Mouse (Mus musculus) liver, embryonic 13.5 days (tissue): ENCODE data around the gene Bcat1. TPM values are rescaled to one million over a fixed set of nuclear protein-coding genes. Genes with fewer than 3 reads are reported as not detected.
A peak's percentile ranks its signal among the peaks of the same experiment; 100 is the strongest.
"Not testable (repeated sequence)": the region's sequence is repeated elsewhere in the genome, so short reads cannot be mapped to it uniquely, and the experiment has no call there.

Experiments used
- ATAC-seq: fragments of 200-750 bp; cut with Nextera tagmentation; 2 replicates; pipeline ENCODE4 v1.8.0; 2017; ENCODE audit warnings: low read depth, mild to moderate bottlenecking, moderate number of reproducible peaks, moderate library complexity
- DNase-seq: peaks from one replicate; pipeline ENCODE4 v3.0.0; 2022
- H3K27ac ChIP-seq: fragments of 300-500 bp; sonication (generic); 2 replicates; pipeline ENCODE4 v1.5.1; 2015; ENCODE audit warnings: moderate library complexity, mild to moderate bottlenecking, inconsistent platforms
- H3K27me3 ChIP-seq: fragments of 300-500 bp; sonication (generic); 2 replicates; pipeline ENCODE4 v1.6.1; 2015; ENCODE audit warnings: mild to moderate bottlenecking, inconsistent platforms
- H3K36me3 ChIP-seq: fragments of 300-500 bp; sonication (generic); 2 replicates; pipeline ENCODE4 v1.6.1; 2015; ENCODE audit warnings: mild to moderate bottlenecking, inconsistent platforms
- H3K4me1 ChIP-seq: fragments of 300-500 bp; sonication (generic); replicated peaks from 2 replicates; pipeline ENCODE4 v1.6.1; 2015; ENCODE audit warnings: inconsistent platforms
- H3K4me2 ChIP-seq: fragments of 300-500 bp; sonication (generic); 2 replicates; pipeline ENCODE4 v1.6.1; 2015; ENCODE audit warnings: inconsistent platforms, mild to moderate bottlenecking, moderate library complexity
- H3K4me3 ChIP-seq: fragments of 300-500 bp; sonication (generic); replicated peaks from 2 replicates; pipeline ENCODE4 v1.5.1; 2015; ENCODE audit warnings: mild to moderate bottlenecking, inconsistent platforms
- H3K9ac ChIP-seq: fragments of 300-500 bp; sonication (generic); 2 replicates; pipeline ENCODE4 v1.6.1; 2015; ENCODE audit warnings: mild to moderate bottlenecking, inconsistent platforms
- H3K9me3 ChIP-seq: fragments of 300-500 bp; sonication (generic); replicated peaks from 2 replicates; pipeline ENCODE4 v1.6.1; 2016; ENCODE audit warnings: inconsistent platforms
- WGBS: fragments of 180-500 bp; shearing (Covaris S2); methylation state at CpG from one replicate; pipeline ENCODE4 v1.1.7; 2015; ENCODE audit not compliant: insufficient replicate concordance; 5-methylcytosine and 5-hydroxymethylcytosine counted together
- polyA plus RNA-seq: library from polyadenylated mRNA; unstranded; fragments of >200 nt; fragmentation: Nextera tagmentation; extraction: Ambion mirVana; gene quantifications from 2 replicates; pipeline ENCODE4 v1.2.1, GENCODE M21; 2015

The Bcat1 gene
- polyA plus RNA-seq, 1 experiment from 2014 or later: 0.65 TPM

DNA sequence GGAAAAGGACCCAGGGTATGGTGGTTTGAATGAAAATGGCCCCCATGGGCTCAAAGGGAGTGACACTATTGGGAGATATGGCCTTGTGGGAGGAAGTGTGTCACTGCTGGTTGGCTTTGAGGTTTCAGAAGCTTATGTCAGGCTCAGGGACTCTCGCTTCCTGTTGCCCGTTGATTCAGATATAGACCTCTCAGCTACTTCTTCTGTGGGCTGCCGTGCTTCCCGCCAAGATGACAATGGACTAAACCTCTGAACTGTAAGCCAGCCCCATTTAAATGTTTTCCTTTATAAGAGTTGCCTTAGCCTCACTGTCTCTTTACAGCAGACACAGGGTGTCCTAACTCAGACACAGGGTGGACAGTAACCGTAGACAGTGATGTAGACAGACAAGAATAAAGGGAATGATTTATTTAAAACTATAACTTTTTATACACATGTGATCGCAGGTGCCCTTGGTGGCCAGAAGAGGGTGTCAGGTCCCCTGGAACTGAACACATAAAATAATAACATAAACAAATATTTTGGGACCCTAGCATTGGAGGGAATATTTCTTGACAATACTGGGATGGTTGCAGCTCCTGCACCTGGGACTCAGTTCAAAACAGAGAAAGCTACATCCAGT, 39.6 kb upstream of the Bcat1 start, which contains the start of gene Lrmp:
TSS of gene Lrmp (plus strand) at position 178 of the 622 bp plus-strand sequence.
- WGBS: 36% methylated on average over 6 of the region's 6 CpGs
- Histone ChIP-seq H3K27ac (peak within 1 kb of the TSS; percentile 59), H3K4me3 (no peak within 1 kb of the TSS), H3K9ac (no peak within 1 kb of the TSS; the same call in 1 of the 2 replicates), H3K36me3 (no peaks in the 10 kb centered on the region), H3K4me1 (peaks cover 19% of the 10 kb centered on the region), H3K4me2 (no peak within 1 kb of the TSS), H3K27me3 (no peaks in the 10 kb centered on the region), H3K9me3 (no peaks in the 10 kb centered on the region)
- no peak for DNase-seq
- peak; percentile 40 for ATAC-seq

GRCm38 (mm10) chr6:145114561-145114960, 38.6 kb upstream of the Bcat1 start:
- Histone ChIP-seq H3K9me3 (no peaks in the 10 kb centered on the region), H3K36me3 (no peaks in the 10 kb centered on the region), H3K4me2 (no peak overlapping the region), H3K27ac (no peak overlapping the region), H3K9ac (no peak overlapping the region), H3K27me3 (no peaks in the 10 kb centered on the region), H3K4me3 (no peak overlapping the region), H3K4me1 (peaks cover 11% of the 10 kb centered on the region)
- 50% methylated on average over 2 of the region's 2 CpGs for WGBS
- no peak for DNase-seq
- no peak for ATAC-seq

DNA sequence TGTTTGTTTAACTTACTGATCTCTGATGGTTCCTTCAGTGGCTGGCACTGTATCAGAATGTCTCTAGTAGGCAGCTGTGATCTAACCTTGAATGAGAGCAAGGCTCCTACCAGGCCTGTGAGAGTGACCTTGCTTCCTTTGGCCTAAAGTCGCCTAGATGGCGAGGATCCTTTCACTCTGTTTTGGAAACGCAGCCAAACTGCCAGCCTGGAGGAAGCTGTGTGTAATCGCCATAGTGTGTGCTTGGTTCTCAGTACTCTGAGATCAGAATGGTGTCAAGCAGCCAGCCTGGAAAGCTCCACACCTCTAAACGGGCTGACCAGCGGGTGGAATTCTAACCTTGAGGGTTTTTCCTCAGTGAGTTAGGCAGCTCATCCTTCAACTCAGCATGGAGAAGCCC, 36.9 kb upstream of the Bcat1 start:
- Histone ChIP-seq H3K9me3 (no peaks in the 10 kb centered on the region), H3K4me2 (no peak overlapping the region), H3K4me3 (no peak overlapping the region), H3K27me3 (no peaks in the 10 kb centered on the region), H3K4me1 (peaks cover 11% of the 10 kb centered on the region), H3K27ac (no peak overlapping the region), H3K36me3 (no peaks in the 10 kb centered on the region), H3K9ac (no peak overlapping the region)
- DNase-seq (no peak), ATAC-seq (no peak)
- 53% methylated on average over 6 of the region's 6 CpGs for WGBS

GRCm38 (mm10) chr6:145110786-145111185, 34.8 kb upstream of the Bcat1 start:
- Histone ChIP-seq H3K9ac (no peak overlapping the region), H3K4me2 (no peak overlapping the region), H3K4me3 (no peak overlapping the region), H3K9me3 (no peaks in the 10 kb centered on the region), H3K27me3 (no peaks in the 10 kb centered on the region), H3K36me3 (no peaks in the 10 kb centered on the region), H3K4me1 (no peaks in the 10 kb centered on the region; the same call in 1 of the 2 replicates), H3K27ac (no peak overlapping the region)
- WGBS: 89% methylated on average over 4 of the region's 4 CpGs
- no peak for DNase-seq
- ATAC-seq: no peak

GRCm38 (mm10) chr6:145106163-145106842, 30.3 kb upstream of the Bcat1 start:
- no peaks in the 10 kb centered on the region for H3K4me1 ChIP-seq
- ATAC-seq (no peak), DNase-seq (no peak)
- no peak overlapping the region for H3K27ac ChIP-seq
- no peak overlapping the region for H3K4me2 ChIP-seq
- no peak overlapping the region for H3K4me3 ChIP-seq
- WGBS: 65% methylated on average over 6 of the region's 6 CpGs
- H3K36me3 ChIP-seq: no peaks in the 10 kb centered on the region
- H3K27me3 ChIP-seq: no peaks in the 10 kb centered on the region
- no peak overlapping the region for H3K9ac ChIP-seq
- H3K9me3 ChIP-seq: no peaks in the 10 kb centered on the region

DNA sequence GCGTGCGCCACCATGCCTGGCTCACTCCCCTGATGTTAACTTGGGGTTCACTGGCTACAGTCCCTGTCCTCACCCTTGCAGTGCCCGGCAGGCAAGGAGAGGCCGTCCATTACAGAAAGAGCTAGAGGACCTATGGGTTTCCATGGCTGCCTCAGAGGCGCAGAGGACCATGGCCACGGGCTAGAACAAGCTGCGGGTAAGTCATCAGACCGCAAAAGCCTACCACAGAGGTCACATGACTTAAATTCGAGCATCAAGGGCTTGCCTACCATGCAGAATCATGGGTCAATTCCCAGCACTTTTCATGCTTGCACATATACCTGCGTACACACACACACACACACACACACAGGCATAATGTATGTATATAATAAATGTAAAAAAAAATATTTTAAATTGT, 29.5 kb upstream of the Bcat1 start:
- WGBS: 70% methylated on average over 10 of the region's 10 CpGs
- no peaks in the 10 kb centered on the region for H3K36me3 ChIP-seq

DNA sequence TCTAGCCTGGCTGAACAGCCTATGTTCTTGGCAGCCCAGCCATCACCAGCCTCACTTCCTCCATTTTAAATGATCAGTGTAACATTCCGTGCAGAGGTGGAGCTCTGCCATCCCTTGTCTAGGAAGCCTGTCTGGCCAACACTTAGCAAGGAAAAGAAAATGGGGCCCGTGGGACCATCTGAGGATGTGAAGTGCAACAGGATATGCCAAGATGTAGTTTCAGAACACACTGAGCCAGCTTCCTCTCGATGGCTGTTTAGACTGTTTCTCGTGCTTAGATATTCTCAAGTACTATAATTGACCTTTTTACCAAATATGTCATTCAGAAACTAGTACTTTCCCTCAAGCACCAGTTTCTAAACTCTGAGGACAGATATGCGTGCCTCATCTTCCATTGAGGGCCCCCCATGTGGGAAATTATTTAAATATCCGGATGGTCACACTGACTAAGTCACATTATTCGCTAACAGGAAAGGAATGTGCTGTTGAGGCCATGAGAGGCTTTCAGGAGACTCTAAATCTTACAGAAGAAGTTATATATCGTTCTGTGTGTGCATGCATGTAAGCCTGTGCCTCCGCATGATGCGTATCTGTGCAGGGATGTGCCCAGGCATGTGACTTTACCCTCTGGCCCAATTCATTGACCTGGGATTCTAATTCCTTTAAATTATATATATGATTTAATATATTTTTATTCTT, 28.4 kb upstream of the Bcat1 start:
- WGBS: 67% methylated on average over 10 of the region's 10 CpGs
- Histone ChIP-seq H3K4me1 (no peaks in the 10 kb centered on the region), H3K27me3 (no peaks in the 10 kb centered on the region), H3K27ac (no peak overlapping the region), H3K4me2 (no peak overlapping the region), H3K36me3 (no peaks in the 10 kb centered on the region), H3K9ac (no peak overlapping the region), H3K9me3 (no peaks in the 10 kb centered on the region), H3K4me3 (no peak overlapping the region)
- ATAC-seq (no peak), DNase-seq (no peak)

More for the DNA sequence above, 29.5 kb upstream of the Bcat1 start:
- no peak for DNase-seq
- no peaks in the 10 kb centered on the region for H3K27me3 ChIP-seq
- no peak overlapping the region for H3K27ac ChIP-seq
- no peak overlapping the region for H3K4me3 ChIP-seq
- no peaks in the 10 kb centered on the region for H3K4me1 ChIP-seq
- ATAC-seq: no peak
- no peak overlapping the region for H3K4me2 ChIP-seq
- H3K9ac ChIP-seq: no peak overlapping the region
- H3K9me3 ChIP-seq: no peaks in the 10 kb centered on the region

DNA sequence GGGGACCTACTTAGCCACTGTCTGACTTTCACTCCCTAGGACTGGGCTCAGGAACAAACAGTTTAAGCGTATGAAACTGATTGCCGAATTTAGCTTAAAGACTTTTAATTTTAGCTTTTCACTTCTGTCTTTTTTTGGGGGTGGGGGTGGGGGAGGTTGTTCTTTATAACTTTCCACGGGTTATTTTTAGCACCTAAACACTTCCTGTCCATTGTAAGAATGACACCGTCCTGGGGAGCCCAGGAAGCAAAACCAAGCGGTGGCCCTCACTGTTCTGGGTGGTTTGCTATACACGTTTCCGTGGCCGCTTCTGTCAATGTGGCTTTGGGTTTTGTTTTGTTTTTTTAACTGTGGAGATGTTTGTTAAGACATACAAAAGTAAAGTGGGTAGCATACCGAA, 24.9 kb upstream of the Bcat1 start:
- ATAC-seq: no peak

GRCm38 (mm10) chr6:145094431-145094830, 18.4 kb upstream of the Bcat1 start:
- DNase-seq (no peak), ATAC-seq (no peak)
- Histone ChIP-seq H3K4me2 (no peak overlapping the region), H3K27me3 (no peaks in the 10 kb centered on the region), H3K9ac (no peak overlapping the region), H3K4me3 (no peak overlapping the region), H3K27ac (no peak overlapping the region), H3K36me3 (no peaks in the 10 kb centered on the region), H3K4me1 (peaks cover 12% of the 10 kb centered on the region), H3K9me3 (0 out of 2 replicates have a peak, but pooled peaks cover 3% of the 10 kb centered on the region)
- WGBS: 64% methylated on average over 4 of the region's 4 CpGs

More for the DNA sequence above, 24.9 kb upstream of the Bcat1 start:
- no peak overlapping the region for H3K9ac ChIP-seq
- H3K4me3 ChIP-seq: no peak overlapping the region
- no peak overlapping the region for H3K27ac ChIP-seq
- 31% methylated on average over 9 of the region's 9 CpGs for WGBS
- no peaks in the 10 kb centered on the region for H3K4me1 ChIP-seq
- no peaks in the 10 kb centered on the region for H3K9me3 ChIP-seq
- DNase-seq: no peak
- no peak overlapping the region for H3K4me2 ChIP-seq
- no peaks in the 10 kb centered on the region for H3K27me3 ChIP-seq
- no peaks in the 10 kb centered on the region for H3K36me3 ChIP-seq

DNA sequence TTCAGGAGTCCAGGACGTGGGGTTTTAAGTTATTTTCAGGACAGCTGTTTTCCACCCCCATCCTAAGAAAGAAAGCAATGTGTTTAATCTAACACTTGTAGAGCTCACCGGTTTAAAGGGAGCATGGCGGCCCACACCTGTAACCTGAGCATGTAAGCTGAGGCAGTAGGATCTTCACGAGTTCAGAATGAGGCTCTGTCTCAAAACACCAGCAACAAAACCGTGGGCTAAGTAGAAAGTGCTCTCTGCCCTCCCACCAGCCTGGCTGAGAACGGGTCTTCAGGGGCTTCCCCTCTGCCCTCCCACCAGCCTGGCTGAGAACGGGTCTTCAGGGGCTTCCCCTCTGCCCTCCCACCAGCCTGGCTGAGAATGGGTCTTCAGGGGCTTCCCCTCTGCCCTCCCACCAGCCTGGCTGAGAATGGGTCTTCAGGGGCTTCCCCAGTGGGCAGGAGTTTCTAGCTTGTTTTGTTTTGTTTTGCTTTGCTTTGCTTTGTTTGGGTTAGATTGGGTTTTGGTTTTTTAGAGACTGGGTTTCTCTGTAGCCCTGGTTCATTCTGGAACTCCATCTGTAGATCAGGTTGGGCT, 17.1 kb upstream of the Bcat1 start:
- not testable (repeated sequence) for H3K9me3 ChIP-seq
- WGBS: 51% methylated on average over 6 of the region's 7 CpGs

DNA sequence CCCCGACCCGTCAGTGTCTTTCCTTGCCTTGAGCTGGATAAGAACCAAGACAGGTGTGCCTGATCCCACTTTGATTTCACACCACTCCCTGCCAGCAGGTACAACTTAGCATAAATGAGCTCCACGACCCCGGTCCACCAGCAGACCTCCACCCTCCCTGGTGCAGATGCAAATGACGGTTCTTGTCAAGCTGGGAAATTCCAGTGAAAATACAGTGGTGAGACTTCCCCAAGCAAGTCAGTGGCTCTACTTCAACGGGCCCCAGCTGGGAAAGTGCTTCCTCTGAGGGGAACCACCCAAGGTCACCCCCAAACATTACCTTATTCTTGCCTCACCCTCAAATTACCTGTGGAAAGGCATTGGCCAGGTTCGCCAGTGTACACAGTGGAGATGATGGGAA, 16.0 kb upstream of the Bcat1 start:
- ATAC-seq: no peak
- H3K27me3 ChIP-seq: no peaks in the 10 kb centered on the region
- peaks cover 18% of the 10 kb centered on the region for H3K4me1 ChIP-seq
- 50% methylated on average over 7 of the region's 7 CpGs for WGBS
- 0 out of 2 replicates have a peak, but pooled peaks cover 3% of the 10 kb centered on the region for H3K9me3 ChIP-seq
- no peak overlapping the region for H3K4me3 ChIP-seq
- no peaks in the 10 kb centered on the region for H3K36me3 ChIP-seq
- H3K9ac ChIP-seq: no peak overlapping the region
- no peak overlapping the region for H3K4me2 ChIP-seq
- H3K27ac ChIP-seq: no peak overlapping the region
- DNase-seq: no peak

More for the DNA sequence above, 17.1 kb upstream of the Bcat1 start:
- H3K4me1 ChIP-seq: peaks cover 18% of the 10 kb centered on the region
- H3K36me3 ChIP-seq, ATAC-seq, H3K27me3 ChIP-seq, H3K4me2 ChIP-seq, H3K4me3 ChIP-seq, H3K27ac ChIP-seq, DNase-seq, H3K9ac ChIP-seq: not testable (repeated sequence)
